Mouse (Mus musculus): ENCODE measurements around the gene Cdcp1.

DNA sequence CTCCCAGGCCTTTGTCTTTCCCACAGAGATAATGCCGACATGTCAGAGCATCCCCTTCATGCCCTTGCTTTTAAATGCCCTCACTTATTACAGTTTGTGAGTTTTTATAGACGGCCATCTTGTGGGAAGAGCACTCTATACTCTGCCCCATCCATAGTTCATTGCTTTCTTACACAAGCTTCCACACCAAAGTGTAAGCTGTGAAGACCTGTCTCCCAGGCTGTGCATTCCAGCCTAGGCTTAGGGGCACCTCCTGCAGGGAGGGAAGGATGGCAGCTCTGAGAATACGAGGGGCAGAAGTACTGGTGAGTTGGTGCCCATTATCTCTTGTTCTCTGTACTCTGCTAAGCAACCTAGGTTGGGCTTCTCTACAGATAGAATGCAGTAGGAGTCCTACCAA is 82.8 kb downstream of the Cdcp1 start:
- TF ChIP-seq CTCF (IDR thresholded peaks at IDR 0.05; ENCODE audit: borderline replicate concordance, insufficient read depth, low read length) (no peak), POLR2A (IDR thresholded peaks at IDR 0.05; ENCODE audit: low read depth, low read length) (no peak)
